Mouse (Mus musculus) inflammation-experienced regulatory T-cells (primary cell): ENCODE measurements around the gene Smim5. TPM values are rescaled to one million over a fixed set of nuclear protein-coding genes. Genes with fewer than 3 reads are reported as not detected.

Experiments used
- polyA plus RNA-seq, 2 experiments: library from polyadenylated mRNA; unstranded; fragments of 100-300 nt; shearing (Covaris generic); gene quantifications; one replicate each; pipeline ENCODE4 v1.2.1; 2017

The Smim5 gene
- 1 to 10 TPM in 1 of 2 experiments, under 1 TPM in 1; 0.68 to 1.2 TPM for polyA plus RNA-seq

DNA sequence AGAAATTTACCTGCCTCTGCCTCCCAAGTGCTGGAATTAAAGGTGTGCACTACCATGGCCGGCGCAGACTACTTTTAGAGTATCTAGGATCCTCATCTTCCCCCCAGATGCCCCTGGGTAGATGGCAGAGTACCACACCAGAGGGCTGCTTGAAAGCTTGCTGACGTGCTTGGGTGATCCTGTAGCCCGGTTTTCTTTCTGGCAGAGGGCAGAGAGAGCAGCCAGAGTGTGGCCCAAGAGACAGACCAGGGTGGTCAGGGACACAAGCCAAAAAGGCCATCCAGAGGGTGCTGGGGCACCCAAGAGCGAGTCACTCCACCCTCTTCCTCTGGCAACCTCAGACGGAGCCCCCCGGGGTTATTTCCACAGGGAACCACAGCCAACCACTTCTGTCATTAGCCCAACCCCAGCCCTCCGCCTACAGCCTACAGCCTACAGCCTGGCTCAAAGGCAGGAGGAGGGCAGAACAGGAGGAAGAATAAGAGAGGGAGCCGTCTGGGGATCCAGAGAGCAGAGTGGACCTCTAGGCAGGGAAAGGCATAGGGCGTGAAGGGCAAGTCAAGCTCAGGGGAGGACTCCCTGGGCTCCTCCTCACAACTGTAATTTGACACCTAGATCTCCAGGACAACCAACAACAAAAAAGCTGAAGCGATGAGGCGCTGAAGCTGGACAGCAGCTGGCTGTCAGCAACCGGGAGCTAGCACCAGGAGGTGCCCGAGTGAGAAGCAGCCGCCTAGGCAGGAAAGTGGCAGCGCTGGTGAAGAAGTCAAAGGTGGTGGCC lies at the start of gene Smim5:
Gene Smim5, plus strand, starts transcription at position 481 of the 781 bp plus-strand sequence.

GRCm38 (mm10) chr11:115858354-115858753 lies 41.4 kb upstream of the Smim5 start, which contains the start of gene Myo15b:
Gene Myo15b (plus strand): TSS chr11:115858406.

DNA sequence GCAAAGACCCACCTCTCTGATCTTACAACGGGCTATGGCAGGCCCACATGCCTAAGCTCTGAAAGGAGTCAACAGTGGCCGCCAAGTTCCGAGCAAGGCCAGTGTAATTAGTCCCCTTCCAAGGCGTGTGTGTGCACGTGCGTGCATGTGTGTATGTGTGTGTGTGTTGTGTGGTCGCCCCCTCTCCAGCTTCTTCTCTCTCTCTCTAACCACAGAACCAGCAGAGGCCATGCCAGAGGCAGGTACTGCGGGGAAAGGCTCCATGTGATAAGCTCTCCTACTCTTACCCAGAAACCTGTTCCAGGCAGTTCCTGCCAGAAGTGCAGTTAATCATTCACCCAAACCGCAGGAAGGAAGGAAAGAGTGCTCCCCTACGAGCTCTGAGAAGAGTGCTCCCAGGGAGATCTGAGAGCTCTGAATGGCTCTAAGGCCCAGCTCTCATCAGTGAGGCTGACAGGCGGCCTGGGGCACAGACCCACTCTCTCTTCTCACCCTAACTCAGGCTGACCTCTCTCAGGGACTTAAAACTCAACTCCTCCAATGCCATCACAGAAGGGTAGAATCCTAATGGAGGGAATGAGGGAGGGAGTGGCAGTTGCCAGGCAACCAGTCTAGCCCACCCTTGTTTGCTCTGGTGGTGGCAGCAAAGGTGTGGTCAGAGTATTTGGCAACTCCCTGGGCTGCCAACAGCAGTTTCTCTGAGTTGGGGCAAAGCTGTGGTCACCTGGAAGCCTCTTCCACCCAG lies 12.0 kb downstream of the Smim5 start, which contains the start of gene Smim6:
Gene Smim6, plus strand, starts transcription at position 386 of the 745 bp plus-strand sequence.

GRCm38 (mm10) chr11:115933108-115933746 lies 33.5 kb downstream of the Smim5 start, which contains the start of the genes Sap30bp and Recql5:
Gene Sap30bp (plus strand): TSS chr11:115933282.
Gene Recql5 (minus strand): TSS chr11:115933477.

Other genes starting within 250 kb of the Smim5 start
- 100 to 1,000 TPM; 209 to 232 TPM for gene Grb2, start 191.4 kb upstream of the Smim5 start, polyA plus RNA-seq
- 10 to 100 TPM; 22.2 to 29.1 TPM for gene Tmem94, start 134.5 kb upstream of the Smim5 start, polyA plus RNA-seq
- gene Caskin2, start 86.3 kb upstream of the Smim5 start, polyA plus RNA-seq, result 1 to 10 TPM; 2.1 to 3.1 TPM
- 10 to 100 TPM; 43.0 to 53.7 TPM for gene Tsen54, start 85.2 kb upstream of the Smim5 start, polyA plus RNA-seq
- gene Llgl2, start 75.9 kb upstream of the Smim5 start, polyA plus RNA-seq, result 10 to 100 TPM; 34.4 to 36.9 TPM
- gene Myo15b, start 41.6 kb upstream of the Smim5 start, polyA plus RNA-seq, result 1 to 10 TPM in 1 of 2 experiments, under 1 TPM in 1; 0.55 to 7.5 TPM
- gene Smim6, start 12.1 kb downstream of the Smim5 start, polyA plus RNA-seq, result 1 to 10 TPM; 1.7 to 2.2 TPM
- gene Sap30bp, start 33.3 kb downstream of the Smim5 start, polyA plus RNA-seq, result 10 to 100 TPM; 35.4 to 35.8 TPM
- gene Recql5, start 33.5 kb downstream of the Smim5 start, polyA plus RNA-seq, result 10 to 100 TPM; 18.1 to 21.6 TPM
- under 1 TPM; 0.23 to 0.36 TPM for gene Itgb4, start 74.7 kb downstream of the Smim5 start, polyA plus RNA-seq
- 10 to 100 TPM; 26.3 to 33.0 TPM for gene Galk1, start 112.8 kb downstream of the Smim5 start, polyA plus RNA-seq
- gene H3f3b, start 128.0 kb downstream of the Smim5 start, polyA plus RNA-seq, result 1,000 to 10,000 TPM; 1,305 to 1,440 TPM
- gene Unk, start 130.4 kb downstream of the Smim5 start, polyA plus RNA-seq, result 10 to 100 TPM; 38.7 to 59.1 TPM
- 100 to 1,000 TPM; 140 to 162 TPM for gene Unc13d, start 178.0 kb downstream of the Smim5 start, polyA plus RNA-seq
- gene Wbp2, start 187.0 kb downstream of the Smim5 start, polyA plus RNA-seq, result 100 to 1,000 TPM; 179 to 187 TPM
- under 1 TPM in 1 of 2 experiments, not detected in 1; 0.89 TPM for gene Trim47, start 227.2 kb downstream of the Smim5 start, polyA plus RNA-seq
- gene Trim65, start 231.2 kb downstream of the Smim5 start, polyA plus RNA-seq, result 10 to 100 TPM; 18.8 to 28.5 TPM
- 10 to 100 TPM; 73.7 to 79.0 TPM for gene Mrpl38, start 238.9 kb downstream of the Smim5 start, polyA plus RNA-seq